Mouse (Mus musculus) neural tube, embryonic 13.5 days (tissue): ENCODE measurements around the gene Fcmr. TPM values are rescaled to one million over a fixed set of nuclear protein-coding genes. Genes with fewer than 3 reads are reported as not detected.
A peak's percentile ranks its signal among the peaks of the same experiment; 100 is the strongest.

Source experiments
- ATAC-seq: fragments of 200-750 bp; cut with Nextera tagmentation; 2 replicates; pipeline ENCODE4 v1.8.0; 2017; ENCODE audit warnings: low read depth, mild to moderate bottlenecking, moderate TSS enrichment, moderate library complexity
- H3K27ac ChIP-seq: fragments of 300-500 bp; sonication (generic); replicated peaks from 2 replicates; pipeline ENCODE4 v1.5.1; 2015; ENCODE audit warnings: moderate library complexity, mild to moderate bottlenecking, inconsistent platforms
- H3K27me3 ChIP-seq: fragments of 300-500 bp; sonication (generic); 2 replicates; pipeline ENCODE4 v1.6.1; 2015; ENCODE audit warnings: mild to moderate bottlenecking, inconsistent platforms
- H3K36me3 ChIP-seq: fragments of 300-500 bp; sonication (generic); 2 replicates; pipeline ENCODE4 v1.6.1; 2015; ENCODE audit warnings: mild to moderate bottlenecking, inconsistent platforms
- H3K4me1 ChIP-seq: fragments of 300-500 bp; sonication (generic); replicated peaks from 2 replicates; pipeline ENCODE4 v1.6.1; 2015; ENCODE audit warnings: inconsistent platforms
- H3K4me2 ChIP-seq: fragments of 300-500 bp; sonication (generic); 2 replicates; pipeline ENCODE4 v1.6.1; 2015; ENCODE audit warnings: inconsistent platforms, mild to moderate bottlenecking, moderate library complexity
- H3K4me3 ChIP-seq: fragments of 300-500 bp; sonication (generic); 2 replicates; pipeline ENCODE4 v1.5.1; 2015; ENCODE audit warnings: mild to moderate bottlenecking, inconsistent platforms
- H3K9ac ChIP-seq: fragments of 300-500 bp; sonication (generic); 2 replicates; pipeline ENCODE4 v1.6.1; 2015; ENCODE audit warnings: moderate library complexity, mild to moderate bottlenecking, inconsistent platforms
- H3K9me3 ChIP-seq: fragments of 300-500 bp; sonication (generic); 2 replicates; pipeline ENCODE4 v1.6.1; 2016; ENCODE audit warnings: inconsistent platforms
- WGBS: fragments of 180-500 bp; shearing (Covaris S2); methylation state at CpG from one replicate; pipeline ENCODE4 v1.1.7; 2015; 5-methylcytosine and 5-hydroxymethylcytosine counted together
- polyA plus RNA-seq: library from polyadenylated mRNA; unstranded; fragments of >200 nt; fragmentation: Nextera tagmentation; extraction: Ambion mirVana; gene quantifications from 2 replicates; pipeline ENCODE4 v1.2.1, GENCODE M21; 2015

Gene Fcmr
- polyA plus RNA-seq, 1 experiment from 2014 or later = not detected

DNA sequence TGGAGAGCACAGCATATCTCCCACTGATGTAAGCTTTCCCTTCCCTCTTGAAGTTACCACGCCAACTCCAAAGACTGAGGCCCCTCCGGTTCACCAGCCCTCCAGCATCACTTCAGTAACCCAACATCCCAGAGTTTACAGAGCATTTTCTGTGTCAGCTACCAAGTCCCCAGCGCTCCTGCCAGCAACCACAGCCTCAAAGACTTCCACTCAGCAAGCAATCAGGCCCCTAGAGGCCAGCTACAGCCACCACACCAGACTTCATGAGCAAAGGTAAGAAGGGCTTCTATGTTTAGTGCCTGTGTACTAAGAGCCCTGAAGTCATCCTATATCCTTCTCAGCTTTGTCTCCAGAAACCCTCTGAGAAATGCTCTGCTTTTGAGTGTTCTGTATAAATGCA, 10.4 kb downstream of the Fcmr start:
- H3K4me2 ChIP-seq = no peak overlapping the region
- no peak overlapping the region for H3K9ac ChIP-seq
- 69% methylated on average over 3 of the region's 3 CpGs for WGBS
- H3K27me3 ChIP-seq = peaks cover 36% of the 10 kb centered on the region
- H3K4me1 ChIP-seq = peaks cover 8% of the 10 kb centered on the region; the same call in 1 of the 2 replicates
- H3K36me3 ChIP-seq = no peaks in the 10 kb centered on the region
- H3K4me3 ChIP-seq = no peak overlapping the region
- no peaks in the 10 kb centered on the region for H3K9me3 ChIP-seq
- no peak overlapping the region for H3K27ac ChIP-seq
- ATAC-seq = no peak

DNA sequence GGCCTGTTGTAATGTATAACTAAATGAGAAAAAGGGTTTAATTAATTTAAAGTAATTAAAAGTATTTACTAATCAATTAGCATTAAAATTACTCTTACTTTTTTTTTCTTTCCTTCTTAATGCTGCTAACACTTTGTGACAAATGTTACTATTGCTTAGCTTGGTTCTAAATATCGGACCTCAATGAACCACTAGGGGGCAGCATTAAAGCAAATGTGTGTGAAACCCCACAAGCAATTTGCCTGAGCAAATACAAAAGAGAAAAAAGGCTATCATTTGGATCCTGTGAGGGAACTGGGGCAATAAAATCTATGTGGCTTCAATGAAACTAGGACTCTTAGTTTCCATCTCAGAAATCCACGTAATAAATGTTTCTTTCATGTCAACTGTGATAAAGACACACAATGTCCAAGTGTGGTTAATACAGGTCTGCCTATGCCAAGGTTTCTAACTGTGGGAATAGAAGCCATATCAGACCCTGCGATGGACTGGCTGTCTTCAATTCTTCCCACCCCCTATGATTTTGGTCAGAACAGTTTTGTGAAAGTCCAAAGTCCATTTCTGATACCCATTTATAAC, 11.6 kb downstream of the Fcmr start:
- ATAC-seq = no peak
- Histone ChIP-seq H3K9me3 (no peaks in the 10 kb centered on the region), H3K9ac (no peak overlapping the region), H3K4me2 (no peak overlapping the region), H3K4me1 (peaks cover 8% of the 10 kb centered on the region; the same call in 1 of the 2 replicates), H3K27ac (no peak overlapping the region), H3K4me3 (no peak overlapping the region), H3K36me3 (no peaks in the 10 kb centered on the region), H3K27me3 (peaks cover 36% of the 10 kb centered on the region)
- WGBS = 24% methylated on average over 3 of the region's 3 CpGs

DNA sequence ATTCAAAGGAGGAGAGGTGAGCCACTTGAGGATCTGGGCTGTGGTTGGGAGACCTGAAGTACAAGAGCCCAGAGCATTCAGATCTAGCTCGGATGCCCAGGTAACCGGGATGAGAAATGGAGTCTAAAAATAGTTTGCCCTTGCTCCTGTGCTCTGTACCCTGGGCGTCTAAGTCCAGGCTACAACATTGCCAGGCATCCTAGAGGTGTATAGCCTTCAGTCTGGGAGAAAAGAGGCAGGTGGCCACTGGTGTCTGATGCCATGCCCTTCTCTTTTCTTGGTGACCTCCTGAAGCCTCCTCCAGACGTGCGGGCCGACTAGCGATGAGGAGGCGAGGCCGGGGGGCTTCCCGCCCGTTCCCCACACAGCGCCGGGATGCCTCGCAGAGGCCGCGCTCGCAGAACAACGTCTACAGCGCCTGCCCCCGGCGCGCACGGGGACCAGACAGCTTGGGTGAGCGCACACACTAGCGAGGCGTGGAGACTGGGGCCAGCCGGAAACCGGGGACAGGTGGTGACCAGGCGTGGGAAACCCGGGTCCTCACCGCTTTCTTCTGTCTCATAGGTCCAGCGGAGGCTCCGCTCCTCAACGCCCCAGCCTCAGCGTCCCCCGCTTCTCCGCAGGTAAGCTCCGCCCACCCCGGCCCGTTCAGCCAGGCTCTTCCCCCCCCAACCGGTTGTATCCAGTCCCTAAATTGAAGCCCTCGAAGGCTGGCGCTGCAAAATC, 12.6 kb downstream of the Fcmr start:
- Histone ChIP-seq H3K27me3 (peaks cover 36% of the 10 kb centered on the region), H3K4me1 (peaks cover 8% of the 10 kb centered on the region; the same call in 1 of the 2 replicates), H3K9me3 (no peaks in the 10 kb centered on the region), H3K27ac (no peak overlapping the region), H3K36me3 (no peaks in the 10 kb centered on the region), H3K4me2 (peak overlapping the region; percentile 75), H3K9ac (peak overlapping the region; percentile 73), H3K4me3 (peak overlapping the region; percentile 47)
- WGBS = 3% methylated on average over 43 of the region's 43 CpGs
- ATAC-seq = peak; percentile 86

DNA sequence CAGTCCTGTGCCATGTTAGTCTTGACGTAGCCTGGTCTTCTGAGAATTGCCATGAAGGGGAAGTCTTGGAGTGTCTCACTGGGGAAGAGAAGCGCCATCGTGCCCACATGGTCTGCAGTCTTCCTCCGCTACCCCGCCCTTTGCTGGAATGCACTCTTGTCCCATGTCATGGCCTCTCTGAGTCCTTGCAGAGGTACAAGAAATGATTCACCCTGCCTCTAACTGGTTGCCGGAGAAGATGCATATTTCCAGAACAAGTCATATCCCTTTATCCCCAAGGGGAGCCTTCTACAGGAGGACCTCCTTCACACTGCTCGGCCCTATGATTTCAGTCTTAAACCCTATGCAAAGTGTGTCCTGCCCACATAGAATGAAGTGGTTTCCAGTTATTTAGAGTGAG, 14.5 kb downstream of the Fcmr start:
- Histone ChIP-seq H3K27me3 (peaks cover 36% of the 10 kb centered on the region), H3K9ac (no peak overlapping the region), H3K36me3 (no peaks in the 10 kb centered on the region), H3K9me3 (no peaks in the 10 kb centered on the region), H3K4me3 (no peak overlapping the region), H3K4me1 (peaks cover 8% of the 10 kb centered on the region; the same call in 1 of the 2 replicates), H3K27ac (no peak overlapping the region), H3K4me2 (no peak overlapping the region)
- no peak for ATAC-seq
- 94% methylated on average over 7 of the region's 7 CpGs for WGBS

DNA sequence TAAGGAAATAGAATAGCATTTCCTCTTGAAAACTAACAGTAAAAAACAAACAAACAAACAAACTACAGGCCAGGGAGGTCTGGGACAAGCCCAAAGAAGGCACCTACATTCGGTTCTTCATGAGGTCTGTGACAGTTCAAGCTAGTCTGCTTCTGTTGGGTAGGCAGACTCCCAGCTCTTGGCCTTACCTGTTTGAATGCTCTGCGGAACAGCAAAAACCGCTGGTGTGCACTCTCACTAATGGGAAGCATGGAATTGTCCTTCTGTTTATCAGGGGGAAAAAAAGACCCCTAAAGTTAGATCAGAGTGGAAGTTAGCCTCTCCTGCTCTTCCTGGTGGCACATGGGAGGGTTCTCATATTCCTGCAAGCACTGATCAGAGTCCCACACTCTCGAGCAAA, 17.7 kb downstream of the Fcmr start:
- peaks cover 3% of the 10 kb centered on the region; the same call in 1 of the 2 replicates for H3K4me1 ChIP-seq

DNA sequence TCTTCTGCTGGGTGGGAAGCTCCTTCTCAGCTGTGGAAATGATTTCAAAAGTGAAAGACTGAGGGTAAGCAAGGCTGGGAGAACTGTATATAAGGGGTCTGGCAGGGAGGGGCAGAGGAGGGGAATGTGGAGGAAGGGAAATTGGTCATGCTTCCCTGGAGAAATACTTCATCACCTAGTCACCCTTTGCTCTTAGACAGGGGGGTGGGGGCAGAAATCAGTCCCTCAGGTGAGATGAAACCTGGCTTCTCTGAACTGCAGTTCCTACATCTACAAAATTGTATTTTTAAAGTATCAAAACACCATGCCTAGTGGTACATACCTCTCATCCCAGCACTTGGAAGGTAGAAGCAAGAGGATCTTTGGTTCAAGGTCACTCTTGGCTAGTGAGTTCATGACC, 21.9 kb downstream of the Fcmr start, which contains the start of gene Il24:
Il24 (minus strand) TSS at position 101 of the 400 bp plus-strand sequence.
- no peak within 1 kb of the TSS for H3K4me3 ChIP-seq
- no peak within 1 kb of the TSS for H3K4me2 ChIP-seq
- ATAC-seq = no peak
- no peaks in the 10 kb centered on the region for H3K36me3 ChIP-seq
- H3K27me3 ChIP-seq = no peaks in the 10 kb centered on the region
- H3K9me3 ChIP-seq = no peaks in the 10 kb centered on the region
- no peaks in the 10 kb centered on the region for H3K4me1 ChIP-seq
- H3K27ac ChIP-seq = no peak within 1 kb of the TSS
- H3K9ac ChIP-seq = no peak within 1 kb of the TSS

More for the DNA sequence above, 17.7 kb downstream of the Fcmr start:
- Histone ChIP-seq H3K36me3 (no peaks in the 10 kb centered on the region), H3K27me3 (peaks cover 25% of the 10 kb centered on the region), H3K9ac (no peak overlapping the region), H3K27ac (no peak overlapping the region), H3K4me2 (no peak overlapping the region), H3K9me3 (no peaks in the 10 kb centered on the region), H3K4me3 (no peak overlapping the region)
- ATAC-seq = no peak
- WGBS = 89% methylated on average over 4 of the region's 4 CpGs

DNA sequence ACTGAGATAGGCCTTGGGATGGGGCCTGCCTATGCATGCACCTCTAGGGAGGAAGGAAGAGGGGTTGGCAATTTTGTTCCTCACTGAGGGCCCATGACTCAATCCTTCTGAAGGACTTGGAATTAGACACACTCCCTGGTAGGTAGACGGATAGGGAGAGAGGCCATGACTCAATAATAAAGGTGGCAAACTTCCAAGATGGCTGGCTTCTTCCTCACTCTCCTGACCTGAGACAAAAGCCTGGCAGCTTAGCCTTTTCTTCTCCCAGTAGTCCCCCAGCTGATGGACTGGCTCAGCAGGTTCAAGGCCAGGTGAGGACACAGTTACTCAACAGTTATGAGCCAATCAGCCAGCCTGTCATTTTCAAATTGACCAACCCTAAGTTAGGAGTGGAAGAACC, 27.0 kb downstream of the Fcmr start:
- no peak overlapping the region for H3K4me3 ChIP-seq
- no peak overlapping the region for H3K9ac ChIP-seq
- no peaks in the 10 kb centered on the region for H3K27me3 ChIP-seq
- no peak for ATAC-seq
- H3K4me1 ChIP-seq = no peaks in the 10 kb centered on the region
- no peaks in the 10 kb centered on the region for H3K36me3 ChIP-seq
- no peak overlapping the region for H3K4me2 ChIP-seq
- no peaks in the 10 kb centered on the region for H3K9me3 ChIP-seq
- 79% methylated on average over 1 of the region's 1 CpGs for WGBS
- H3K27ac ChIP-seq = no peak overlapping the region

DNA sequence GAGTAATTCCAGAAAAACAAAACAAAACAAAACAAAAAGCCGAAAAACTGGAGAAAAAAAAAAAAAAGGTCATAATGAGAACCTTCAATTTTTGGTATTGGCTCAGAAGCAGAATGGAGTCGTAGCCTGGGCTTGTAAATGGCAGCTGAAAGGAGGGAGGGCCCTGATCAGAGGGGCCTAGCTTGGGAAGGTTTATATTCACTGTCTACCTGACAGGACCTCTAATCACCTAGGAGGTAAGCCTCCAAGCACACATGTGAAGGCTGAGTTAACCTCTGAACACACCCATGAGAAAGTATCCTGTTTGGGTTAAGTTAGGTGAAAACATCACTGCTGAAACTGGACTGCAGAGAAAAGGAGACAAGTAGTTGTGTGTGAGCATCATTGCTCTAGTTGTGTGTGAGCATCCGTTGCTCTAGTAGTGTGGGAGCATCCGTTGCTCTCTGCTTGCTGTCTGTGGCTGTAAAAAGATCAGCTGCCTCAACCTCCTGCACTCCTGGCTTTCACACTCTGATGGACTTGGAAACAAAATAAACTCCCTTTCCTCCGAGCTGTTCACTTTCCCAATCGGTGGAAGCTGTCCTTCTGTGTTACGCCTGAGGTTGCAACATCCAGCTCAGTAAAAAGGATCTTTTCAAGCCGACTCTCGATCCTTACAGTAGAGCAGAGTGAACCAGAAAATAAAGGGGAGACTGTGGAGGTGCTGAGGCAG, 28.0 kb downstream of the Fcmr start:
- no peaks in the 10 kb centered on the region for H3K4me1 ChIP-seq
- WGBS = 80% methylated on average over 9 of the region's 9 CpGs
- H3K27ac ChIP-seq = no peak overlapping the region
- H3K9me3 ChIP-seq = no peaks in the 10 kb centered on the region
- H3K36me3 ChIP-seq = no peaks in the 10 kb centered on the region
- no peak overlapping the region for H3K9ac ChIP-seq
- no peak overlapping the region for H3K4me2 ChIP-seq
- no peak for ATAC-seq
- no peaks in the 10 kb centered on the region for H3K27me3 ChIP-seq
- H3K4me3 ChIP-seq = no peak overlapping the region

DNA sequence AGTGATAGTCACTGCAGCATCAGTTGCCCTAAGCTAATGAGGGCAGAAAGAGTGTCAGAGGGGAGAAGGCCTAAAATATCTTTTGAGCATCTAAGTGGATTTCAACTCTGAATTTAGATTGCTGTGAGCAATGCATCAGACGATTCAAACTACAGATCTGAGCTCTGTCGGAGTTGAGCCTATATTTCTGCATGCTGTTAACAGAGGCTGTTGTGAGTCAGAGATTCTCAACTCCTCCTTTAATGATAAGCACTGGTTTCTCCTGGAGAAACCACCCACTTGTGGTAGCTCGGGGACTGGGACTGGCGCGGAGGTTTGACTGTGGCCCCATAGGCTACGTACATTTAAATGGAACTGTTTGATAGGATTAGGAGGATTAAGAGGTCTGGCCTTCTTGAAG, 29.0 kb downstream of the Fcmr start:
- no peak overlapping the region for H3K4me2 ChIP-seq
- no peak overlapping the region for H3K27ac ChIP-seq
- 75% methylated on average over 6 of the region's 6 CpGs for WGBS
- H3K9me3 ChIP-seq = no peaks in the 10 kb centered on the region
- no peak overlapping the region for H3K9ac ChIP-seq
- no peaks in the 10 kb centered on the region for H3K27me3 ChIP-seq
- H3K36me3 ChIP-seq = no peaks in the 10 kb centered on the region
- ATAC-seq = no peak
- no peaks in the 10 kb centered on the region for H3K4me1 ChIP-seq
- no peak overlapping the region for H3K4me3 ChIP-seq

DNA sequence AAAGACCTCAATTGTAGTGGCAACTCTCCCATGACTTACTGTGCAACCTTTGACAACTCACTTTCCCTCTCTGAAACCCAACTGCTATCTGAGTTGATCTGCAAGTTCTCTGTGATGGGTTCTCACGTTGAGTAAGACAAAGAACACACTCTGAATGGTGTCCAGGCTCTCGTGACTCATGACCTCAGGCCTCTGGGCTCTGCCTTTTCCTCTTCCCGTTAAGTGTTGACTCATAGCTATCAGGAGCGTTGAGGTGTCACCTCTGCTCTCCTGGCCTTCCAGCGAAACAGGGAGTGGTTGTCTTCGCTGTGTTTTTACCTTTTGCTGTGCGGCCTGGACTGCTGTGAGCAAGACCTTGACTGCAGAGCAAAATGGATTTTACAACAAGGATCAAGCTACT, 37.0 kb downstream of the Fcmr start:
- H3K4me2 ChIP-seq = no peak overlapping the region
- H3K4me1 ChIP-seq = no peaks in the 10 kb centered on the region
- H3K27ac ChIP-seq = no peak overlapping the region
- WGBS = 82% methylated on average over 7 of the region's 7 CpGs
- no peaks in the 10 kb centered on the region for H3K36me3 ChIP-seq
- H3K4me3 ChIP-seq = no peak overlapping the region
- H3K9me3 ChIP-seq = no peaks in the 10 kb centered on the region
- H3K27me3 ChIP-seq = no peaks in the 10 kb centered on the region
- no peak for ATAC-seq
- H3K9ac ChIP-seq = no peak overlapping the region

DNA sequence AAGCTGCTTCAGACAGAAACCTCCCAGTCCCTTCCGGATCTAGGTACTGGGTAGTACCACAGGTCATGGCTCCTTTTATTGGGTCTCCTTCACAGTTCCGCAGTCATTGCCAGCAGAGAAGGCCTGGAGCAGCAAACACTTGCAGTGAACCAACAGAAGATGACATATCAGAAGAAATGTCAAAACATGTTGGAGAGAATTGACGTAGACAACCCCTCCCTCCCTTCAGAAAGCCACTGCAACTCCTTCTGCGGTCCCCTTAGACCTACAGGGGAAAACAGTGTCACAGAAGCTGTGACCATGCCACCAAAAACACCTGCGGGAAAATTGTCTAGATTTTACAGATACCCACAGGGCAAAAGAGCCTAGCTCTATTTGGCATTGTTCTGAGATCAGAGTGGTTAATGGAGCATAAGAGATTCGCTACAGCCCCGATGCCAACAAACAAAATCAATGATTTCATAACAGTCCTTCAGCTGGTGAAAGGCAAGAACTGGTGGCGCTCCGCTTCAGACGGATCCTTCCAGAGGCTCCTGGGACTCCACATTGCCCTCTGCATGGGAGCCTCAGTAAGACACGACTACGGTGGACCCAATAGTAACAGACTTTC, 46.0 kb downstream of the Fcmr start, which contains the start of gene Il20:
Il20 (minus strand) TSS at position 51 of the 610 bp plus-strand sequence.
- no peak within 1 kb of the TSS for H3K4me2 ChIP-seq

More for the DNA sequence above, 46.0 kb downstream of the Fcmr start, which contains the start of gene Il20:
- Histone ChIP-seq H3K4me1 (no peaks in the 10 kb centered on the region), H3K27me3 (no peaks in the 10 kb centered on the region), H3K36me3 (no peaks in the 10 kb centered on the region), H3K9ac (no peak within 1 kb of the TSS), H3K9me3 (no peaks in the 10 kb centered on the region), H3K4me3 (no peak within 1 kb of the TSS), H3K27ac (no peak within 1 kb of the TSS)
- no peak for ATAC-seq
- WGBS = 77% methylated on average over 12 of the region's 12 CpGs
